Mouse (Mus musculus): ENCODE results near the gene Atp8b4.

Atp8b4 gene

GRCm38 (mm10) chr2:126359965-126360364 lies 140.5 kb downstream of the Atp8b4 start:
- DNase-seq = no peak

- DNase-seq = no peak
Measured at GRCm38 (mm10) chr2:126359278-126359677, 141.2 kb downstream of the Atp8b4 start.

GRCm38 (mm10) chr2:126358741-126359140 lies 141.7 kb downstream of the Atp8b4 start:
- no peak for DNase-seq

GRCm38 (mm10) chr2:126355259-126355658 lies 145.2 kb downstream of the Atp8b4 start:
- DNase-seq = no peak

- DNase-seq = no peak
Measured at GRCm38 (mm10) chr2:126351811-126352210, 148.7 kb downstream of the Atp8b4 start.

GRCm38 (mm10) chr2:126343026-126343593 lies 157.4 kb downstream of the Atp8b4 start:
- DNase-seq = no peak

- no peak for DNase-seq
Measured at GRCm38 (mm10) chr2:126341521-126341920, 159.0 kb downstream of the Atp8b4 start.

GRCm38 (mm10) chr2:126340201-126340600 lies 160.3 kb downstream of the Atp8b4 start:
- DNase-seq = no peak

- no peak for DNase-seq
Measured at GRCm38 (mm10) chr2:126339516-126339915, 161.0 kb downstream of the Atp8b4 start.

GRCm38 (mm10) chr2:126337143-126337542 lies 163.3 kb downstream of the Atp8b4 start:
- no peak for DNase-seq

- DNase-seq = no peak
Measured at GRCm38 (mm10) chr2:126331794-126332193, 168.7 kb downstream of the Atp8b4 start.

- no peak for DNase-seq
Measured at GRCm38 (mm10) chr2:126323206-126323605, 177.3 kb downstream of the Atp8b4 start.

GRCm38 (mm10) chr2:126322631-126323031 lies 177.8 kb downstream of the Atp8b4 start:
- DNase-seq = no peak

GRCm38 (mm10) chr2:126318071-126318470 lies 182.4 kb downstream of the Atp8b4 start:
- DNase-seq = no peak

- DNase-seq = no peak
Measured at GRCm38 (mm10) chr2:126316942-126317341, 183.5 kb downstream of the Atp8b4 start.

- no peak for DNase-seq
Measured at GRCm38 (mm10) chr2:126316346-126316745, 184.1 kb downstream of the Atp8b4 start.

- DNase-seq = no peak
Measured at GRCm38 (mm10) chr2:126311056-126311455, 189.4 kb downstream of the Atp8b4 start.

GRCm38 (mm10) chr2:126309994-126310393 lies 190.5 kb downstream of the Atp8b4 start:
- DNase-seq = no peak

GRCm38 (mm10) chr2:126304621-126305020 lies 195.9 kb downstream of the Atp8b4 start:
- no peak for DNase-seq

- no peak for DNase-seq
Measured at GRCm38 (mm10) chr2:126303226-126303625, 197.2 kb downstream of the Atp8b4 start.

GRCm38 (mm10) chr2:126302381-126302780 lies 198.1 kb downstream of the Atp8b4 start:
- DNase-seq = no peak

GRCm38 (mm10) chr2:126290702-126291101 lies 209.8 kb downstream of the Atp8b4 start:
- no peak for DNase-seq

- DNase-seq = no peak
Measured at GRCm38 (mm10) chr2:126287942-126288341, 212.5 kb downstream of the Atp8b4 start.

- DNase-seq = no peak
Measured at GRCm38 (mm10) chr2:126286420-126286819, 214.1 kb downstream of the Atp8b4 start.

- no peak for DNase-seq
Measured at GRCm38 (mm10) chr2:126284071-126284470, 216.4 kb downstream of the Atp8b4 start.

All from cerebellum, adult 9-10 months (tissue).